Mouse (Mus musculus) testis, adult 2 months (tissue): Measurements from ENCODE around the gene Necab3. TPM values are rescaled to one million over a fixed set of nuclear protein-coding genes. Genes with fewer than 3 reads are reported as not detected.

Experiments
- H3K27ac ChIP-seq: fragments of 200-500 bp; 2 replicates; pipeline ENCODE4 v1.5.1; 2012; ENCODE audit warnings: low read depth, low read length; ENCODE audit not compliant: control insufficient read depth, insufficient read depth
- H3K27me3 ChIP-seq: fragments of 200-500 bp; 2 replicates; pipeline ENCODE4 v1.6.1; 2012; ENCODE audit warnings: mild to moderate bottlenecking, low read length, moderate library complexity; ENCODE audit not compliant: control insufficient read depth, insufficient read depth
- H3K36me3 ChIP-seq: fragments of 200-500 bp; 2 replicates; pipeline ENCODE4 v1.6.1; 2012; ENCODE audit warnings: mild to moderate bottlenecking, low read length; ENCODE audit not compliant: control insufficient read depth, insufficient read depth
- H3K4me1 ChIP-seq: fragments of 200-500 bp; 2 replicates; pipeline ENCODE4 v1.6.1; 2012; ENCODE audit warnings: low read length; ENCODE audit not compliant: control insufficient read depth, insufficient read depth
- H3K4me3 ChIP-seq: fragments of 200-500 bp; 2 replicates; pipeline ENCODE4 v1.5.1; 2012; ENCODE audit warnings: low read depth, mild to moderate bottlenecking, low read length, moderate library complexity, mixed read lengths; ENCODE audit not compliant: control insufficient read depth
- CTCF ChIP-seq: fragments of 200-500 bp; IDR thresholded peaks from 2 replicates; pipeline ENCODE4 v1.5.1; 2012; ENCODE audit warnings: low read depth, mild to moderate bottlenecking, inconsistent platforms, low read length, moderate library complexity; ENCODE audit not compliant: control insufficient read depth, insufficient read depth, insufficient replicate concordance
- POLR2A ChIP-seq: fragments of 200-500 bp; IDR thresholded peaks from 2 replicates; pipeline ENCODE4 v1.6.1; 2012; ENCODE audit warnings: low read depth, mild to moderate bottlenecking, inconsistent platforms, low read length, moderate library complexity; ENCODE audit not compliant: control insufficient read depth
- polyA plus RNA-seq: library from polyadenylated mRNA; depleted of rRNA; stranded (reverse); fragments of >200 nt; gene quantifications from 2 replicates; pipeline ENCODE4 v1.2.3, GENCODE M21; 2012; rRNA removed

Necab3 gene
- polyA plus RNA-seq, 1 experiment = 65.1 TPM

DNA sequence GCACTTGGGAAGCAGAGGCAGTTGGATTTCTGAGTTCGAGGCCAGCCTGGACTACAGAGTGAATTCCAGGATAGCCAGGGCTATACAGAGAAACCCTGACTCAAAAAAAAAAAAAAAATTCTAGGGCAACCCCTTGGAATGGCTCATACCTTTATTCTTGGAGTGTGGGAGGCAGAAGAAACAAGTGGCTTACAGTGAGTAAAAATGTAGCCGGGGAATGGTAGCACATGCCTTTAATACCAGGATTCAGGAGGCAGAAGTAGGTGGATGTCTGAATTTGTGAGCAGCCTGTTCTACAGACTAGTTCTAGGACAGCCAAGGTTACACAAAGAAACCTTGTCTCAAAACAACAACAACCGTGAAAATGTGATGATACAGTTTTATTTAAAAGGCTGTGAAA, 57.9 kb downstream of the Necab3 start:
- no peak overlapping the region for H3K4me3 ChIP-seq
- H3K4me1 ChIP-seq = no peaks in the 10 kb centered on the region
- no peak overlapping the region for H3K27ac ChIP-seq
- no peak for TF ChIP-seq CTCF
- no peak for TF ChIP-seq POLR2A
- H3K27me3 ChIP-seq = no peaks in the 10 kb centered on the region
- H3K36me3 ChIP-seq = no peaks in the 10 kb centered on the region; the same call in 1 of the 2 replicates

DNA sequence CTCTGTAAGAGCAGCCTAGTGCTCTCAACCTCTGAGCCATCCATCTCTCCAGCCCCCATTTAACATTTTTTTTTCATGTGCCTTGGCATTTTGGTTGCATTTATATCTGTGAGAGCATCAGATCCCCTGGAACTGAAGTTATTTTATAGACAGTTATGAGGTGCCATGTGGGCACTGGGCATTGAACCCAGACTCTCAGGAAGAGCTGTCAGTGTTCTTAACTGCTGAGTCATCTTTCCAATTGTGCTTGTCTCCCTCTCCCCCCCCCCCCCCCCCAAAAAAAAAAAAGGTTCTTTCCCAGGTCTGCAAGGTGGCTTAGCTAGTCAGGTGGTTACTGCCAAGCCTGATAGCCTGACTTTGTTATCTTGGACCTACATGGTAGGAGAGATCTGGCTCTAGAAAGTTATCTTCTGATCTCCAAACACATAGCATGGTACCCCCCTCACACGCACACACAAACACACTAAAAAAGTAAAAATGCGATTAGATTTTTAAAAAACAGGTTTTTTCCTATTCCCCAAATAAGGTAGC, 58.9 kb downstream of the Necab3 start:
- no peaks in the 10 kb centered on the region; the same call in 1 of the 2 replicates for H3K36me3 ChIP-seq
- H3K4me3 ChIP-seq = no peak overlapping the region
- no peak overlapping the region for H3K27ac ChIP-seq
- no peaks in the 10 kb centered on the region for H3K27me3 ChIP-seq
- TF ChIP-seq CTCF (no peak), POLR2A (no peak)
- H3K4me1 ChIP-seq = no peaks in the 10 kb centered on the region

DNA sequence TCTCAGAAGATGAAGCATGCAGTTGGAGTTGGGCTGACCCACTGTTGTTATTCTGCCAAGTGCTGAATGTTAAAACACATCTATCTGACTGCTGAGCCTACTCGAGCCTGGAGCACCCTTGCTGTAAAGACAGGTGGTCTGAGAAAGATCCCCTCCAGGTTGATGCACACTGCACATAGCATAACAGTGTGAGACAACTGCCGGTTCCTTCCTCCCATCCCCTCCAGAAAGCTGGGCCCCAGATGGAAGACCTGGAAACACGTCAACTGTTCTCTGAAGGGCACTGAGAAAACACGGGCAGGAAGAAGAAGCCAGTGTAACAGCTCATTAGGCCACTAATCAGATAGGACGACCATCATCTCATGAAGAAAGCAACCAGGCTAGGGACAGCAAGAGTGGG, 60.1 kb downstream of the Necab3 start:
- H3K27ac ChIP-seq = no peak overlapping the region
- H3K27me3 ChIP-seq = no peaks in the 10 kb centered on the region
- H3K4me1 ChIP-seq = no peaks in the 10 kb centered on the region
- no peak overlapping the region for H3K4me3 ChIP-seq
- H3K36me3 ChIP-seq = no peaks in the 10 kb centered on the region; the same call in 1 of the 2 replicates
- TF ChIP-seq POLR2A = no peak
- TF ChIP-seq CTCF = no peak

DNA sequence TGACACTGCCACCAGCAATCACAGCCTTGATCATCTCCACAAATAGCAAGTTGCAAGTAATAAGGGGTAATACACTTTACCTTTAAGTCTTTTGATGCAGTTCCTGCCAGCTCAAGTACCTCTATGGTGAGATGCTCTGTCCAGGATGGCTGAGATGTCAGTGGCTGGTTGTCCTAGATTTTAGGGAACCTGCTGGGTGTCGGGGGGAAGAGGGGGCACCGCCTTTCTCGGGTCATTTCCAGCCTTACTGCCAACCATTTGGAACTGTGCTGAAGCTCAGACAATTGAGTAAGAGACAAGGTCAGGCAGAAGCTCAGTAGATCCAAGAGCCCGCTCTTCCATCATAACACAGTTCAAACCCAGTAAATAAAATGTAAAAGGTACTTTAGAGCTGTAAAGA, 63.7 kb downstream of the Necab3 start:
- no peaks in the 10 kb centered on the region for H3K4me1 ChIP-seq
- H3K27ac ChIP-seq = no peak overlapping the region
- no peak overlapping the region for H3K4me3 ChIP-seq
- TF ChIP-seq CTCF (no peak), POLR2A (no peak)
- H3K27me3 ChIP-seq = no peaks in the 10 kb centered on the region
- H3K36me3 ChIP-seq = no peaks in the 10 kb centered on the region

Other genes with a start within 250 kb of the Necab3 start
- 3.1 and 5.0 TPM in 2 replicates for gene Cdk5rap1, start 185.9 kb downstream of the Necab3 start, polyA plus RNA-seq
- 5.7 and 7.2 TPM in 2 replicates for gene Snta1, start 150.8 kb downstream of the Necab3 start, polyA plus RNA-seq
- gene Cbfa2t2, start 122.4 kb downstream of the Necab3 start, polyA plus RNA-seq = 10.2 and 12.6 TPM in 2 replicates
- gene 1700003F12Rik, start 11.8 kb downstream of the Necab3 start, polyA plus RNA-seq = 828 and 1,092 TPM in 2 replicates
- gene Actl10, start 7.1 kb downstream of the Necab3 start, polyA plus RNA-seq = 39.7 and 44.2 TPM in 2 replicates
- 4.5 and 5.9 TPM in 2 replicates for gene E2f1, start 11.0 kb upstream of the Necab3 start, polyA plus RNA-seq
- 3.3 TPM in 2 replicates for gene Pxmp4, start 44.8 kb upstream of the Necab3 start, polyA plus RNA-seq
- 1.1 and 1.2 TPM in 2 replicates for gene Zfp341, start 54.4 kb upstream of the Necab3 start, polyA plus RNA-seq
- 83.8 and 97.1 TPM in 2 replicates for gene 4930519P11Rik, start 54.5 kb upstream of the Necab3 start, polyA plus RNA-seq
- 133 and 135 TPM in 2 replicates for gene Chmp4b, start 92.8 kb upstream of the Necab3 start, polyA plus RNA-seq
- gene Gm14214, start 211.1 kb upstream of the Necab3 start, polyA plus RNA-seq = not detected in 2 replicates
- 62.8 and 64.0 TPM in 2 replicates for gene Raly, start 232.2 kb upstream of the Necab3 start, polyA plus RNA-seq
- 1.4 and 2.9 TPM in 2 replicates for gene a, start 232.5 kb upstream of the Necab3 start, polyA plus RNA-seq